Mouse (Mus musculus) adrenal gland, postnatal 10 days (tissue): ENCODE data around the gene Acvrl1. TPM values are rescaled to one million over a fixed set of nuclear protein-coding genes. Genes with fewer than 3 reads are reported as not detected.

Experiments
- DNase-seq: peaks from one replicate; pipeline ENCODE4 v3.0.0; 2021; ENCODE audit warnings: mixed read lengths
- long read RNA-seq, 2 experiments: library from polyadenylated mRNA; stranded (forward); transcript quantifications; one replicate each; pipeline ENCODE4 v2.0.0; 2021
- total RNA-seq, 2 experiments: library from RNA; stranded (reverse); gene quantifications; 2 replicates each; pipeline ENCODE4 v1.2.3; 2021

The Acvrl1 gene
- 10 to 100 TPM; 19.5 to 19.8 TPM for total RNA-seq
- long read RNA-seq, experiment 1, partial matches to known transcripts: 18 of 22 reads
- long read RNA-seq, experiment 1, other reads (novel, unspliced or antisense): 1 of 22 reads
- long read RNA-seq, experiment 2, partial matches to known transcripts: 6 of 15 reads
- long read RNA-seq, experiment 2, other reads (novel, unspliced or antisense): 6 of 15 reads

GRCm38 (mm10) chr15:101128181-101129089, at the start of gene Acvrl1:
Acvrl1 (plus strand) TSS chr15:101128522.
- DNase-seq: peak; percentile 62

GRCm38 (mm10) chr15:101078731-101079156, 49.6 kb upstream of the Acvrl1 start:
- peak; percentile 96 for DNase-seq

- peak; percentile 53 for DNase-seq
Measured at GRCm38 (mm10) chr15:101080031-101080520, 48.2 kb upstream of the Acvrl1 start.

GRCm38 (mm10) chr15:101081035-101081548, 47.2 kb upstream of the Acvrl1 start:
- no peak for DNase-seq

GRCm38 (mm10) chr15:101082236-101082635, 46.1 kb upstream of the Acvrl1 start:
- DNase-seq: peak; percentile 53

GRCm38 (mm10) chr15:101084499-101084898, 43.8 kb upstream of the Acvrl1 start:
- DNase-seq: no peak

GRCm38 (mm10) chr15:101086451-101086850, 41.9 kb upstream of the Acvrl1 start:
- DNase-seq: no peak

- peak; percentile 91 for DNase-seq
Measured at GRCm38 (mm10) chr15:101086956-101087355, 41.4 kb upstream of the Acvrl1 start.

- DNase-seq: no peak
Measured at GRCm38 (mm10) chr15:101088291-101088690, 40.0 kb upstream of the Acvrl1 start.

- no peak for DNase-seq
Measured at GRCm38 (mm10) chr15:101091551-101091950, 36.8 kb upstream of the Acvrl1 start.

- DNase-seq: no peak
Measured at GRCm38 (mm10) chr15:101092121-101092828, 36.0 kb upstream of the Acvrl1 start.

GRCm38 (mm10) chr15:101092829-101093648, 35.3 kb upstream of the Acvrl1 start:
- DNase-seq: peak; percentile 75

- no peak for DNase-seq
Measured at GRCm38 (mm10) chr15:101093988-101094387, 34.3 kb upstream of the Acvrl1 start.

- DNase-seq: no peak
Measured at GRCm38 (mm10) chr15:101094979-101095378, 33.3 kb upstream of the Acvrl1 start.

- no peak for DNase-seq
Measured at GRCm38 (mm10) chr15:101095392-101095791, 32.9 kb upstream of the Acvrl1 start.

GRCm38 (mm10) chr15:101097985-101098651, 30.2 kb upstream of the Acvrl1 start:
- peak; percentile 56 for DNase-seq

GRCm38 (mm10) chr15:101100996-101101395, 27.3 kb upstream of the Acvrl1 start:
- DNase-seq: no peak

GRCm38 (mm10) chr15:101103605-101104304, 24.6 kb upstream of the Acvrl1 start:
- no peak for DNase-seq

- peak; percentile 93 for DNase-seq
Measured at GRCm38 (mm10) chr15:101105496-101105994, 22.8 kb upstream of the Acvrl1 start.

GRCm38 (mm10) chr15:101106011-101106410, 22.3 kb upstream of the Acvrl1 start:
- peak; percentile 64 for DNase-seq
